Mouse (Mus musculus): ENCODE results near the gene Hacl1. TPM values are rescaled to one million over a fixed set of nuclear protein-coding genes. Genes with fewer than 3 reads are reported as not detected.

The Hacl1 gene
- polyA plus RNA-seq, 1 experiment, result 4.3 TPM

- H3K36me3 ChIP-seq (ENCODE audit: control insufficient read depth, insufficient read depth, low read length), result no peaks in the 10 kb centered on the region
- WGBS, result 71% methylated on average over 2 of the region's 2 CpGs
- H3K27ac ChIP-seq (ENCODE audit: insufficient read depth, low read depth, low read length), result no peak overlapping the region
- H3K4me3 ChIP-seq (ENCODE audit: low read depth, low read length), result no peak overlapping the region
- H3K27me3 ChIP-seq (ENCODE audit: control insufficient read depth, insufficient read depth, low read length), result no peaks in the 10 kb centered on the region
- no peaks in the 10 kb centered on the region for H3K4me1 ChIP-seq (ENCODE audit: control insufficient read depth, insufficient read depth, insufficient read length, low read length)
- no peak for TF ChIP-seq CTCF (IDR thresholded peaks at IDR 0.05; ENCODE audit: extremely low read depth, insufficient read length, insufficient replicate concordance, low read depth, low read length)
- TF ChIP-seq POLR2A (IDR thresholded peaks at IDR 0.05; ENCODE audit: low read depth, low read length), result no peak
Observed at GRCm38 (mm10) chr14:31593036-31593435, 48.0 kb downstream of the Hacl1 start.

- Histone ChIP-seq H3K27me3 (ENCODE audit: control insufficient read depth, insufficient read depth, low read length) (no peaks in the 10 kb centered on the region), H3K4me3 (ENCODE audit: low read depth, low read length) (no peak within 1 kb of the TSS), H3K4me1 (ENCODE audit: control insufficient read depth, insufficient read depth, insufficient read length, low read length) (no peaks in the 10 kb centered on the region), H3K36me3 (ENCODE audit: control insufficient read depth, insufficient read depth, low read length) (no peaks in the 10 kb centered on the region), H3K27ac (ENCODE audit: insufficient read depth, low read depth, low read length) (no peak within 1 kb of the TSS)
- no peak for TF ChIP-seq POLR2A (IDR thresholded peaks at IDR 0.05; ENCODE audit: low read depth, low read length)
- TF ChIP-seq CTCF (IDR thresholded peaks at IDR 0.05; ENCODE audit: extremely low read depth, insufficient read length, insufficient replicate concordance, low read depth, low read length), result no peak
- whole genome bisulfite sequencing, result 79% methylated on average over 3 of the region's 3 CpGs
Observed at GRCm38 (mm10) chr14:31591243-31591642, 49.8 kb downstream of the Hacl1 start, which contains the start of gene Colq. Gene Colq, minus strand, starts transcription at chr14:31591343.

DNA sequence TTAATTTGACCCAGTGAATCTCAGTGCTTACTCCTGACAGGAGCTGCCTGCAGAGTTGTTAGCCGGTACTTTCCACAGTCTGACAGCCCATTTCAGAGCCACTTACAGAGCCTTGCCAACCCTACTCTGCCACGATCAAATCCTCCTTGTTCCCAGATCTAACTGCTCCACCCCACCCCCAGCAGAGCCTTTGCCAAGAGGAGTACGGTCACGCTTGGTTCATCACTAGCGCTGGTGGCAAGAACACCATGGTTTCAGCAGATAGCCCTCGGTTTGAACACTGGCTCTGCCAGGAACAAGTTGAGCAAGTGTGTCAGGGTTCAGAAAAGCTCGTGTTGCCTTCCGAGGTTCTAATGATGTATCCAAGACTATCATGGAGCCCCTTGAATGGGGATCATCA lies 54.6 kb downstream of the Hacl1 start:
- Histone ChIP-seq H3K4me3 (ENCODE audit: low read depth, low read length) (no peak overlapping the region), H3K27ac (ENCODE audit: insufficient read depth, low read depth, low read length) (no peak overlapping the region), H3K27me3 (ENCODE audit: control insufficient read depth, insufficient read depth, low read length) (no peaks in the 10 kb centered on the region), H3K36me3 (ENCODE audit: control insufficient read depth, insufficient read depth, low read length) (no peaks in the 10 kb centered on the region), H3K4me1 (ENCODE audit: control insufficient read depth, insufficient read depth, insufficient read length, low read length) (no peaks in the 10 kb centered on the region)
- WGBS, result 85% methylated on average over 8 of the region's 8 CpGs
- TF ChIP-seq POLR2A (IDR thresholded peaks at IDR 0.05; ENCODE audit: low read depth, low read length), result no peak
- TF ChIP-seq CTCF (IDR thresholded peaks at IDR 0.05; ENCODE audit: extremely low read depth, insufficient read length, insufficient replicate concordance, low read depth, low read length), result no peak

DNA sequence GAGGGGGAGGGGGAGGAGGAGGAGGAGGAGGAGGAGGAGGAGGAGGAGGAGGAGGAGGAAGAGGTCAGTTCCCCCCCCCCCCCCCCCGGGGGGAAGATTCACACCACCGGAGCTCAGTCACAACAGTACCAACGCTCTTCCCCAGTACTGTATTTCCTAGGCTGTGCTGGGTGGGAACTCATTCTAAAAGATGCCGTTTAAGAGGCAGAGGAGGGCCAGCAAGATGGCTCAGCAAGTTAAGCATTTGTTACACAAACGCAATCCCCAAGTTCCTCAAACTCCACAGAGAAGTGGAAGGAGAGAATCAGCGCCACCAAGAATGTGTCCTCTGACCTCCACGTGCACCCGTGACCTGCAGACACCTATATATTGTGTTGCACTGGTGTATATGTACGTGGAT lies 58.0 kb downstream of the Hacl1 start:
- TF ChIP-seq CTCF (IDR thresholded peaks at IDR 0.05; ENCODE audit: extremely low read depth, insufficient read length, insufficient replicate concordance, low read depth, low read length), result no peak
- TF ChIP-seq POLR2A (IDR thresholded peaks at IDR 0.05; ENCODE audit: low read depth, low read length), result no peak
- Histone ChIP-seq H3K4me1 (ENCODE audit: control insufficient read depth, insufficient read depth, insufficient read length, low read length) (no peaks in the 10 kb centered on the region), H3K4me3 (ENCODE audit: low read depth, low read length) (no peak overlapping the region), H3K36me3 (ENCODE audit: control insufficient read depth, insufficient read depth, low read length) (no peaks in the 10 kb centered on the region), H3K27ac (ENCODE audit: insufficient read depth, low read depth, low read length) (no peak overlapping the region), H3K27me3 (ENCODE audit: control insufficient read depth, insufficient read depth, low read length) (no peaks in the 10 kb centered on the region)
- WGBS, result 78% methylated on average over 8 of the region's 9 CpGs

GRCm38 (mm10) chr14:31577966-31578735 lies 62.9 kb downstream of the Hacl1 start:
- WGBS, result 54% methylated on average over 9 of the region's 9 CpGs
- no peak for TF ChIP-seq POLR2A (IDR thresholded peaks at IDR 0.05; ENCODE audit: low read depth, low read length)
- TF ChIP-seq CTCF (IDR thresholded peaks at IDR 0.05; ENCODE audit: extremely low read depth, insufficient read length, insufficient replicate concordance, low read depth, low read length), result no peak

DNA sequence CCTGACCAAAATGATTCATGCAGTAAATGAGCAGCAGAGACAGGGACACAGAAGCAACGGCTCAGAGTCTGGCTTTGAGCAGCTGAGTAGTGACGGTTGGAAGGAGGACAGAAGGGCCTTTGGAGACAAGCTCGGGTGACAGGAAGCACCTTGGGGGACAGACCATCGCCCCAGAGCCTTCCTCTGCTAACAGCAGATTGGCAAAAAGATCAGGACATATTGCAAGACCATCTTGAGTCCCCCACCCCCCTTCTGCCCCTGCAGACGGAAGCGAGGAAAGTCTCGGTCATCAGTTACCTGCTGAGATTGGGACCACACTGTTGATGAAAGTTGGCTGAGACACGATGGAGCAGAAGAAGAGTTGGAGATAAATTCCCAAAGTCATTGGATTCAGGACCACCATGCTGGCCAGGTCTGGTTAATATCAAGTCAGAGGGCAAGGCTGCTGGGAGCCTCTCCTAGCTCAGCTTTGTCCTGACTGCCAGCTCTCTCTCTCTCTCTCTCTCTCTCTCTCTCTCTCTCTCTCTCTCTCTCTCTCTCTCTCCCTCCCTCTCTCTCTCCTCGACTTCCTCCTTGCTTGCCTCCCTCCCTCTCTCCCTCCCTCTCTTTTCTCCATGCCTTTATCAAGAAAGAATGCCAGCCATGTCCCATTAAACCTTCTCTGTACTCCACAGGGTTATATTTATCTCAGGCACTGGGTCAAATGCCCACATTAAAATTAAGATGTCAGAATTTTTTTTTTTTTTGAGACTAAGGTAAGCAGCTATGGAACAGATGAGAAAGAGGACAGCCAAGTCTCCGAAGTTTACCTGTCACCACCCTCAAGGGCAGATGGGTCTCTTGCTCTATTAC lies 64.0 kb downstream of the Hacl1 start:
- Histone ChIP-seq H3K4me1 (ENCODE audit: control insufficient read depth, insufficient read depth, insufficient read length, low read length) (no peaks in the 10 kb centered on the region), H3K4me3 (ENCODE audit: low read depth, low read length) (no peak overlapping the region)

More at GRCm38 (mm10) chr14:31577966-31578735, 62.9 kb downstream of the Hacl1 start:
- Histone ChIP-seq H3K27me3 (ENCODE audit: control insufficient read depth, insufficient read depth, low read length) (no peaks in the 10 kb centered on the region), H3K36me3 (ENCODE audit: control insufficient read depth, insufficient read depth, low read length) (no peaks in the 10 kb centered on the region), H3K4me1 (ENCODE audit: control insufficient read depth, insufficient read depth, insufficient read length, low read length) (no peaks in the 10 kb centered on the region), H3K4me3 (ENCODE audit: low read depth, low read length) (no peak overlapping the region), H3K27ac (ENCODE audit: insufficient read depth, low read depth, low read length) (no peak overlapping the region)

GRCm38 (mm10) chr14:31575866-31576265 lies 65.2 kb downstream of the Hacl1 start:
- Histone ChIP-seq H3K4me1 (ENCODE audit: control insufficient read depth, insufficient read depth, insufficient read length, low read length) (no peaks in the 10 kb centered on the region), H3K4me3 (ENCODE audit: low read depth, low read length) (no peak overlapping the region), H3K36me3 (ENCODE audit: control insufficient read depth, insufficient read depth, low read length) (no peaks in the 10 kb centered on the region), H3K27me3 (ENCODE audit: control insufficient read depth, insufficient read depth, low read length) (no peaks in the 10 kb centered on the region), H3K27ac (ENCODE audit: insufficient read depth, low read depth, low read length) (no peak overlapping the region)
- WGBS, result 68% methylated on average over 9 of the region's 9 CpGs
- TF ChIP-seq POLR2A (IDR thresholded peaks at IDR 0.05; ENCODE audit: low read depth, low read length) (no peak), CTCF (IDR thresholded peaks at IDR 0.05; ENCODE audit: extremely low read depth, insufficient read length, insufficient replicate concordance, low read depth, low read length) (no peak)

More for the DNA sequence above, 64.0 kb downstream of the Hacl1 start:
- Histone ChIP-seq H3K27me3 (ENCODE audit: control insufficient read depth, insufficient read depth, low read length) (no peaks in the 10 kb centered on the region), H3K27ac (ENCODE audit: insufficient read depth, low read depth, low read length) (no peak overlapping the region), H3K36me3 (ENCODE audit: control insufficient read depth, insufficient read depth, low read length) (no peaks in the 10 kb centered on the region)
- 46% methylated on average over 10 of the region's 10 CpGs for WGBS
- TF ChIP-seq POLR2A (IDR thresholded peaks at IDR 0.05; ENCODE audit: low read depth, low read length), result no peak
- no peak for TF ChIP-seq CTCF (IDR thresholded peaks at IDR 0.05; ENCODE audit: extremely low read depth, insufficient read length, insufficient replicate concordance, low read depth, low read length)

All from small intestine, adult 2 months (tissue).